Mouse (Mus musculus) macrophage (primary cell): ENCODE results near the gene Fbrsl1. TPM values are rescaled to one million over a fixed set of nuclear protein-coding genes. Genes with fewer than 3 reads are reported as not detected.

ENCODE experiments used
- H3K27ac ChIP-seq: fragments of 350-480 bp; formaldehyde crosslinking; 2 replicates; pipeline ENCODE4 v1.9.0; 2021
- H3K36me3 ChIP-seq: fragments of 350-480 bp; formaldehyde crosslinking; 2 replicates; pipeline ENCODE4 v1.9.0; 2021; ENCODE audit errors: inconsistent target
- H3K4me3 ChIP-seq: fragments of 350-480 bp; formaldehyde crosslinking; 2 replicates; pipeline ENCODE4 v1.9.0; 2021; ENCODE audit errors: inconsistent target
- H3K79me2 ChIP-seq: fragments of 350-480 bp; formaldehyde crosslinking; 2 replicates; pipeline ENCODE4 v1.9.0; 2021; ENCODE audit errors: inconsistent target
- WGBS: methylation state at CpG from one replicate; pipeline ENCODE4 v1.1.7; 2026; ENCODE audit warnings: inconsistent platforms; ENCODE audit not compliant: missing documents; 5-methylcytosine and 5-hydroxymethylcytosine counted together
- polyA plus RNA-seq: library from polyadenylated mRNA; stranded (reverse); fragments of 250-400 nt; gene quantifications from 3 replicates; pipeline ENCODE4 v1.2.4, GENCODE M21; 2018; ENCODE audit warnings: inconsistent platforms

Gene Fbrsl1
- polyA plus RNA-seq, 1 experiment from 2014 or later, result 11.8 TPM

- Histone ChIP-seq H3K27ac (no peak overlapping the region), H3K79me2 (no peaks in the 10 kb centered on the region), H3K4me3 (no peak overlapping the region), H3K36me3 (no peaks in the 10 kb centered on the region)
- WGBS, result 94% methylated on average over 8 of the region's 8 CpGs
These were observed 21.1 kb upstream of the Fbrsl1 start for GRCm38 (mm10) chr5:110469227-110469925.

- 96% methylated on average over 4 of the region's 4 CpGs for WGBS
- Histone ChIP-seq H3K79me2 (no peaks in the 10 kb centered on the region), H3K36me3 (no peaks in the 10 kb centered on the region), H3K4me3 (no peak overlapping the region), H3K27ac (no peak overlapping the region)
These were observed 20.0 kb upstream of the Fbrsl1 start for GRCm38 (mm10) chr5:110468296-110468695.

GRCm38 (mm10) chr5:110467725-110468124, 19.4 kb upstream of the Fbrsl1 start:
- no peaks in the 10 kb centered on the region for H3K79me2 ChIP-seq

GRCm38 (mm10) chr5:110466531-110467424, 18.5 kb upstream of the Fbrsl1 start:
- Histone ChIP-seq H3K36me3 (no peaks in the 10 kb centered on the region), H3K27ac (no peak overlapping the region), H3K79me2 (no peaks in the 10 kb centered on the region), H3K4me3 (no peak overlapping the region)
- 94% methylated on average over 11 of the region's 11 CpGs for WGBS

More at GRCm38 (mm10) chr5:110467725-110468124, 19.4 kb upstream of the Fbrsl1 start:
- Histone ChIP-seq H3K4me3 (no peak overlapping the region), H3K36me3 (no peaks in the 10 kb centered on the region), H3K27ac (no peak overlapping the region)
- 94% methylated on average over 6 of the region's 6 CpGs for WGBS

GRCm38 (mm10) chr5:110462646-110463045, 14.3 kb upstream of the Fbrsl1 start:
- Histone ChIP-seq H3K79me2 (no peaks in the 10 kb centered on the region), H3K27ac (no peak overlapping the region), H3K4me3 (no peak overlapping the region), H3K36me3 (no peaks in the 10 kb centered on the region)
- WGBS, result 96% methylated on average over 2 of the region's 2 CpGs

- 57% methylated on average over 3 of the region's 3 CpGs for WGBS
- Histone ChIP-seq H3K36me3 (no peaks in the 10 kb centered on the region), H3K27ac (no peak overlapping the region), H3K4me3 (no peak overlapping the region), H3K79me2 (no peaks in the 10 kb centered on the region)
These were observed 10.6 kb upstream of the Fbrsl1 start for GRCm38 (mm10) chr5:110458936-110459335.

GRCm38 (mm10) chr5:110455272-110455671, 7.0 kb upstream of the Fbrsl1 start:
- Histone ChIP-seq H3K27ac (no peak overlapping the region), H3K4me3 (no peak overlapping the region), H3K36me3 (no peaks in the 10 kb centered on the region), H3K79me2 (no peaks in the 10 kb centered on the region)

GRCm38 (mm10) chr5:110449294-110449693, 991 bp upstream of the Fbrsl1 start:
- Histone ChIP-seq H3K27ac (no peak overlapping the region), H3K36me3 (no peaks in the 10 kb centered on the region), H3K79me2 (peaks cover 34% of the 10 kb centered on the region), H3K4me3 (peak overlapping the region; percentile 61)
- 16% methylated on average over 4 of the region's 6 CpGs for WGBS

- Histone ChIP-seq H3K4me3 (peak overlapping the region; percentile 72), H3K27ac (no peak overlapping the region), H3K36me3 (no peaks in the 10 kb centered on the region), H3K79me2 (peaks cover 49% of the 10 kb centered on the region)
- under 1% methylated on average over 97 of the region's 98 CpGs for WGBS
These were observed 425 bp downstream of the Fbrsl1 start for GRCm38 (mm10) chr5:110447720-110448435.

GRCm38 (mm10) chr5:110444509-110444908, 3.8 kb downstream of the Fbrsl1 start:
- Histone ChIP-seq H3K79me2 (peaks cover 82% of the 10 kb centered on the region), H3K36me3 (no peaks in the 10 kb centered on the region), H3K27ac (no peak overlapping the region), H3K4me3 (no peak overlapping the region)
- 100% methylated on average over 2 of the region's 2 CpGs for WGBS

GRCm38 (mm10) chr5:110442966-110443590, 5.2 kb downstream of the Fbrsl1 start:
- H3K36me3 ChIP-seq, result no peaks in the 10 kb centered on the region
- WGBS, result 89% methylated on average over 3 of the region's 3 CpGs
- H3K4me3 ChIP-seq, result no peak overlapping the region
- H3K79me2 ChIP-seq, result peaks cover 97% of the 10 kb centered on the region
- H3K27ac ChIP-seq, result no peak overlapping the region

- Histone ChIP-seq H3K4me3 (no peak overlapping the region), H3K27ac (no peak overlapping the region), H3K36me3 (no peaks in the 10 kb centered on the region), H3K79me2 (peaks cover 100% of the 10 kb centered on the region)
- WGBS, result 90% methylated on average over 3 of the region's 3 CpGs
These were observed 8.6 kb downstream of the Fbrsl1 start for GRCm38 (mm10) chr5:110439565-110440310.

GRCm38 (mm10) chr5:110438591-110438990, 9.7 kb downstream of the Fbrsl1 start:
- Histone ChIP-seq H3K36me3 (no peaks in the 10 kb centered on the region), H3K4me3 (no peak overlapping the region), H3K27ac (no peak overlapping the region), H3K79me2 (peaks cover 100% of the 10 kb centered on the region)
- 93% methylated on average over 3 of the region's 3 CpGs for WGBS
